Mouse (Mus musculus) Muller cell, postnatal 12 days (primary cell): ENCODE measurements at regions not wholly inside any gene's neighbourhood (a gene's known extent, or its start where the extent isn't known, plus 50 kb on each side); places are given as distances from the start of the nearest gene placed in this dataset.

Experiments used
- DNase-seq: peaks from one replicate; pipeline ENCODE4 v3.0.0-alpha.2; 2015; ENCODE audit errors: inconsistent ontology term

GRCm38 (mm10) chr16:75297416-75297815, 288.4 kb downstream of the Lipi start:
- no peak for DNase-seq

GRCm38 (mm10) chr16:75292736-75293428, 293.0 kb downstream of the Lipi start:
- no peak for DNase-seq

GRCm38 (mm10) chr16:75291194-75291593, 294.7 kb downstream of the Lipi start:
- no peak for DNase-seq

GRCm38 (mm10) chr16:75287150-75287549, 298.7 kb downstream of the Lipi start:
- DNase-seq = no peak

GRCm38 (mm10) chr16:75285811-75286210, 300.1 kb downstream of the Lipi start:
- no peak for DNase-seq

- DNase-seq = no peak
Observed at GRCm38 (mm10) chr16:75263903-75264302, 322.0 kb downstream of the Lipi start.

- no peak for DNase-seq
Observed at GRCm38 (mm10) chr16:75254981-75255380, 330.9 kb downstream of the Lipi start.

GRCm38 (mm10) chr16:75249170-75249569, 336.7 kb downstream of the Lipi start:
- peak; percentile 34 for DNase-seq

GRCm38 (mm10) chr16:75240383-75240782, 345.5 kb downstream of the Lipi start:
- DNase-seq = no peak

- DNase-seq = no peak
Observed at GRCm38 (mm10) chr16:75232133-75232532, 353.7 kb downstream of the Lipi start.

GRCm38 (mm10) chr16:75193404-75193803, 392.5 kb downstream of the Lipi start:
- no peak for DNase-seq

GRCm38 (mm10) chr16:75190316-75190715, 395.5 kb downstream of the Lipi start:
- DNase-seq = peak; percentile 4

- DNase-seq = no peak
Observed at GRCm38 (mm10) chr16:75166040-75166439, 419.8 kb downstream of the Lipi start.

GRCm38 (mm10) chr16:75164969-75165726, 420.7 kb downstream of the Lipi start:
- DNase-seq = no peak

- no peak for DNase-seq
Observed at GRCm38 (mm10) chr16:75159740-75160139, 426.1 kb downstream of the Lipi start.

GRCm38 (mm10) chr16:75155441-75156038, 430.3 kb downstream of the Lipi start:
- no peak for DNase-seq
